Mouse (Mus musculus): ENCODE results near the gene Fam83e.

DNA sequence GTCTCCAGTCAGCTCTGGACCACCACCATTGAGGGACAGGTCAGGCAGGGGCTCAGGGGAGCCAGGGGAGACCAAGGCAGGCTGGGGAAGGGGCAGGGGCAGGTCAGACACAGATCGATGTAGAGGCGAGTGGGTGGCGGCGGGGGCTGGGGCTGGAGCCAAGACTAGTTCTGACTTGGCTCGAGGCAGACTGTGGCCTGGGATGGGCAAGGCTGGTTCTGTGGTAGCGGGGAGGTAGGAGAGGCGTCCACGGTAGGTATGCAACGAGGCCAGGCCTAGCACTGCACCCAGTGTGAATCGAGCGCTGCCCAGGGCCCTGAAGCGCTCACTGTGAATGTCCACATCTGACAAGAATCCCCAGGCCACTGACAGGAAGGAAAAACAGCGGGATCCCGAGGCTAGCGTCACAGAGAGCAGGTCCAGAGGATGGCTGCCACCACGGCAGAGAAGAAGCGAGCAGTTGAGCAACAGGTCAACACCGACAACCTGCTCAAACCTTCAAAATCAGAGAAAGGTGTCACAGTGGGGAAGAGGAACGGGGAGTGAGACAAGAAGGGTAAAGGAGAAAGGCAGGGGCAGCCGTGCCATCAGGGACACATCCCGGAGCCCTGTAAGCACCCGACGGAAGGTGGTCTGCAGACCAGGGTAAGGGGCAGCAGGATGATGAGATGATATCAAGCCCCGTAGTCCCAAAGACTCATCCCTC, 9.5 kb upstream of the Fam83e start:
- TF ChIP-seq JUND (conservative IDR thresholded peaks at IDR 0.05; ENCODE audit: low read depth, low read length) (no peak), USF1 (IDR thresholded peaks at IDR 0.05; ENCODE audit: low read depth, low read length) (no peak)
